Mouse (Mus musculus): ENCODE data around the gene Tm7sf3. TPM values are rescaled to one million over a fixed set of nuclear protein-coding genes. Genes with fewer than 3 reads are reported as not detected.
"Not testable (repeated sequence)": the region's sequence is repeated elsewhere in the genome, so short reads cannot be mapped to it uniquely, and the experiment has no call there.

Tm7sf3 gene
- polyA plus RNA-seq, 1 experiment from 2014 or later = 58.7 TPM

- TF ChIP-seq CTCF (IDR thresholded peaks at IDR 0.05; ENCODE audit: low read depth) = no peak
- no peak for ATAC-seq
- no peak overlapping the region for H3K4me2 ChIP-seq (replicated peaks; ENCODE audit: low read depth)
- H3K36me3 ChIP-seq (ENCODE audit: control insufficient read depth, insufficient read depth) = peaks cover 9% of the 10 kb centered on the region; the same call in 1 of the 2 replicates
- no peaks in the 10 kb centered on the region for H3K4me1 ChIP-seq (replicated peaks; ENCODE audit: control insufficient read depth, insufficient read depth, low read length)
- no peak overlapping the region for H3K9ac ChIP-seq (ENCODE audit: low read depth, low read length)
- H3K27ac ChIP-seq (ENCODE audit: low read depth, low read length) = no peak overlapping the region
- no peaks in the 10 kb centered on the region for H3K9me3 ChIP-seq (ENCODE audit: control insufficient read depth)
- H3K27me3 ChIP-seq (replicated peaks; ENCODE audit: control insufficient read depth, insufficient read depth, low read length) = no peaks in the 10 kb centered on the region
- no peak overlapping the region for H3K4me3 ChIP-seq (ENCODE audit: low read depth, low read length)
These were observed 70.6 kb downstream of the Tm7sf3 start for GRCm38 (mm10) chr6:146572073-146572472.

- peaks cover 41% of the 10 kb centered on the region for H3K36me3 ChIP-seq (ENCODE audit: control insufficient read depth, insufficient read depth)
- not testable (repeated sequence) for H3K4me1 ChIP-seq (replicated peaks; ENCODE audit: control insufficient read depth, insufficient read depth, low read length); ATAC-seq; H3K27me3 ChIP-seq (replicated peaks; ENCODE audit: control insufficient read depth, insufficient read depth, low read length); H3K4me3 ChIP-seq (ENCODE audit: low read depth, low read length); H3K4me2 ChIP-seq (replicated peaks; ENCODE audit: low read depth); H3K9ac ChIP-seq (ENCODE audit: low read depth, low read length); H3K9me3 ChIP-seq (ENCODE audit: control insufficient read depth); H3K27ac ChIP-seq (ENCODE audit: low read depth, low read length)
- WGBS = 74% methylated on average over 1 of the region's 1 CpGs
These were observed 80.2 kb downstream of the Tm7sf3 start for GRCm38 (mm10) chr6:146562461-146562860.

Other genes starting within 250 kb of the Tm7sf3 start
- gene Itpr2, start 140.6 kb downstream of the Tm7sf3 start, polyA plus RNA-seq (2015; fragmentation: Nextera tagmentation; extraction: Ambion mirVana) = 6.3 and 8.6 TPM in 2 replicates
- gene Fgfr1op2, start 65.6 kb downstream of the Tm7sf3 start, polyA plus RNA-seq (2015; fragmentation: Nextera tagmentation; extraction: Ambion mirVana) = 75.1 and 78.8 TPM in 2 replicates
- 15.7 and 16.1 TPM in 2 replicates for gene Ints13, start 65.0 kb downstream of the Tm7sf3 start, polyA plus RNA-seq (2015; fragmentation: Nextera tagmentation; extraction: Ambion mirVana)
- 87.5 and 87.6 TPM in 2 replicates for gene Med21, start 277 bp downstream of the Tm7sf3 start, polyA plus RNA-seq (2015; fragmentation: Nextera tagmentation; extraction: Ambion mirVana)
- gene Stk38l, start 82.2 kb upstream of the Tm7sf3 start, polyA plus RNA-seq (2015; fragmentation: Nextera tagmentation; extraction: Ambion mirVana) = 11.6 and 13.4 TPM in 2 replicates
- gene Arntl2, start 153.2 kb upstream of the Tm7sf3 start, polyA plus RNA-seq (2015; fragmentation: Nextera tagmentation; extraction: Ambion mirVana) = 0.52 and 0.76 TPM in 2 replicates
- not detected in 2 replicates for gene Smco2, start 207.3 kb upstream of the Tm7sf3 start, polyA plus RNA-seq (2015; fragmentation: Nextera tagmentation; extraction: Ambion mirVana)
- gene Ppfibp1, start 245.7 kb upstream of the Tm7sf3 start, polyA plus RNA-seq (2015; fragmentation: Nextera tagmentation; extraction: Ambion mirVana) = 32.3 and 32.4 TPM in 2 replicates

Data from intestine, postnatal 0 days (tissue).